Mouse (Mus musculus): Measurements from ENCODE around the gene Egfl7.
A peak's percentile ranks its signal among the peaks of the same experiment; 100 is the strongest.

The Egfl7 gene

DNA sequence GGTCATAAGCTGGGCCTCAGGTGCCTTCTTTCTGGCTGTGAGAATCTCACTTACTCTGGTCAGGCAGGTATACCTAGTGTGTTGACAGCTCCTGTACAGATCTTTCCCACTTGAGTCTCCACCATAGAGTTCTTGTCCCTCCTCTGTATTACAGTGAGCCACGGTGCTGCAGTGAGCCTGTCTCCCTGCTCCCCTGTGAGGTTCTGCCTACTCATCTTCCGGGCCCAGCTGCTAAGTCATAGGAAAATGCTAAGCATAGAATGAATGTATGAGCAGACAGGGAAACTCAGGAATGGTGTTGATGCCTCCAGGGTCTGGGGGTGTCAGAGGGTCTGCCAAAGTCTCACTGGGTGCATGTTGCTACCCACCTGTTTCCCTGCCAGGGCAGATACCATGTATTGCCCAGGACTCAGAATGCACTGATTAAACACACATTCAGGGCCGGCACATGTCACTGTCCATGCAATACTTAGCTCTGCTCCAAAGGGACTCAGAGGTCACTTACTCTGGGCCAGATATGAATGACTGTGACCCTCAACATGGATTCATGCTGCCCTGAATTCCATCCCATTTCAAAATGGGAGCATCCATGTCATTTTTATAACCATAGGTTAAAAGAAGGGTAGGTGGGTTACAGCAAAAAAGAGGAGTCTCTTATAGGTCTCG is 35.8 kb downstream of the Egfl7 start:
- no peak for DNase-seq (ENCODE audit: low read depth)

DNA sequence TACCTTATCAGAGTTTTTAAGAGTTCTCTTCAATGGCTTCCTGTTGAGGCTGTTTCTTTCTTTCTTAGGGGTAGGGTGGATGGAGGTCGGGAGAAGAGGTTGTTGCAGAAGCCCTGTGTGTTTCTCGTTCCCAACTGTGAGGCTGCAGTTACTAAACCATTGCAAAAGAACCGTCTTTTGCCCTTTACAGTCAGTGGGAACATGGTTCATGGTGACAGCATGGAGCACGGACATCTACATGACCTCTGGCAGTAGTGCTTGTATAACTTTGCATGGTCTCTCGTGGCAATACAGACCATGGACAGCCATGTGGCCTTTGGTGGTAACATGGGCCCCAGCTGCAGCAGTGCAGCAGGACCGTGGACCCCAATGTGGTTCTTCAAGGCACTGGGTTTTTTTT is 37.5 kb downstream of the Egfl7 start:
- no peak for DNase-seq (ENCODE audit: low read depth)

DNA sequence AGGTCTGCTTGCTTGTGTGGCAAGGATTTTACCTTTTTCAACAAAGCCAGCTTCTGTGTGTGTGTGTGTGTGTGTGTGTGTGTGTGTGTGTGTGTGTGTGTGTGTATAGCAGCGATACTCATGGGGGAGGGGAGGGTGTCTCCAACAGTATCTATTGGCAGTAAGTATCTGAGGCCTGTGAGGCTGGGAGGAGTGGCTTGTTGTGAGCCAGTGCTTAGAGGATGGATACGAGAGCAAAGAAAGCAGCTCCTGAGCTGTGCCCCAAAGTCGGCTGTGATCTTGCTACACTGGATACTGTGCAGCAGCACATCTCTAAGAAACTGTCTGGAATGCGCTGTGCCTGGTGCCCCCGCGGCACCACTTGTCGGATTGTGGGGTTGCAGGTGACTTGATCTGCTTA is 38.1 kb downstream of the Egfl7 start:
- DNase-seq (ENCODE audit: low read depth) = no peak

DNA sequence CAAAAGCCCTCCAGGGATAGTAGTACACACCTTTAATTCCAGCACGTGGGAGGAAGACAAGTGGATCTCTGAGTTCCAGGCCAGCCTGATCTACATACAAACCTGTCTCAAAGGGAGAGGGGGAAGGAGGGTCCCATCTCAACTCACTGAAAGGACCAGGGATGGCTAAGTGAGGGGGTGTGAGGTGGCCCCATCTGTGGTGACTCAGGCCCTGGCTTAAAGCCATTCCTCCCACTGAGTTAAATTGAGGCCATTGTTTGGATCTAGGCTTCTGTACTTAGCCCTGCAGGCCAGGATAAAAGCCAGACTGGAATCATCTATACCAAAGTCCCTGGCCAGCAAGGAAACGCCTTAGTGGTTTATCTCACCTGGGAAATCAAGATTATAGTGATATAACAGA is 41.4 kb downstream of the Egfl7 start:
- DNase-seq (ENCODE audit: low read depth) = no peak

DNA sequence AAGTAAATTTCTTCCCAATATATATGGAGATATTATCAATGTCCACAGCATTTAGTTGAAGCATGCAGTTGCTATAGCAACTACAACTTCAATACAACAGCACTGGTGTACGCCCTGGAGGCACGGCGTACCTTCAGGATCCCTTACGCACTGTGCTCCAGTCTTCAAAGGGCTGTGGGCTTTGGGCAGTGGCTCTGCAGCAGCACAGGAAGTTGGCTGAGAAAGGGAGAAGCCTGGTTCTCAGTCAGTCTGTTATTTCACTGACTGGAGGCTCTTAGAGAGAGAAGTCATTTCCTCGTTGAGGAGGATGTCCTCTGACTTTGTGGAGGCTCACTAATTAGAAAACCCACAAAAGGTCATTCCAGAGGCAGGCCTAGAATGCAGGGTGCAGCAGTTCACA is 43.2 kb downstream of the Egfl7 start:
- peak; percentile 88 for DNase-seq (ENCODE audit: low read depth)

DNA sequence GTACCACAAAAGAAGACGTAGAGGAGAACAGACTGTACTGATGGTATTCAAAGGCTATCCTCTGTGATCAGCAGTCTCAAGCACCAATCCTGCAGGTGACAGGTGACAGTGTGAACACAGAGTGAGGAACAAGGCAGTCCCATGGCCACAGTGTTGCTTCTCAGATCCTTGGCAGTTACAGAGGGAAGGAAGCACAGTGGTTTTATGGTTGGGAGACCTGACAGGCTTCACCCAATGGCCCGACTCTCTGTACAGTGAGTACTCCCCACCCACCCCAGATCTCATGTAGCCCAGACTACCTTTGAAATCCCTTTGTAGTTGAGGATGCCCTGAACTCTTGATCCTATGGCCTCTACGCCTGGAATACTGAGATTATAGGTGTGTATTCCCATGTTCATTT is 45.6 kb downstream of the Egfl7 start:
- no peak for DNase-seq (ENCODE audit: low read depth)

DNA sequence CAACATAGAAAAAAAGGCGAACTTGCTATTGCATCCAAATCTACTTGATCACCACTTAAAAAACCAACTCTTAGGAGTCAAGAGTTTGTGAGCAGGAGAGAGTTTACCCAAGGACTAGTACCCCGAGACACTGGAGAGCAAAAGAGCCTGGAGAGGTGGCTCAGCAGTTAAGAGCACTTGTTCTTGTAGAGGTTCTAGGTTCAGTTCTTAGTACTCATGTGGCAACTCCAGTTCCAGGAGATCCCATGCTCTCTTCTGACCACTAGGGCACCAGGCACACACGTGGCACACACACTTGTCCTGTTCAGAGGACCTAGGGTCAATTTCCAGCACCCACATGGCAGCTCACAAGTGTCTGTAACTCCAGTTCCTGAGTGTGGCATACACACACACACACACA is 46.3 kb downstream of the Egfl7 start:
- no peak for DNase-seq (ENCODE audit: low read depth)

DNA sequence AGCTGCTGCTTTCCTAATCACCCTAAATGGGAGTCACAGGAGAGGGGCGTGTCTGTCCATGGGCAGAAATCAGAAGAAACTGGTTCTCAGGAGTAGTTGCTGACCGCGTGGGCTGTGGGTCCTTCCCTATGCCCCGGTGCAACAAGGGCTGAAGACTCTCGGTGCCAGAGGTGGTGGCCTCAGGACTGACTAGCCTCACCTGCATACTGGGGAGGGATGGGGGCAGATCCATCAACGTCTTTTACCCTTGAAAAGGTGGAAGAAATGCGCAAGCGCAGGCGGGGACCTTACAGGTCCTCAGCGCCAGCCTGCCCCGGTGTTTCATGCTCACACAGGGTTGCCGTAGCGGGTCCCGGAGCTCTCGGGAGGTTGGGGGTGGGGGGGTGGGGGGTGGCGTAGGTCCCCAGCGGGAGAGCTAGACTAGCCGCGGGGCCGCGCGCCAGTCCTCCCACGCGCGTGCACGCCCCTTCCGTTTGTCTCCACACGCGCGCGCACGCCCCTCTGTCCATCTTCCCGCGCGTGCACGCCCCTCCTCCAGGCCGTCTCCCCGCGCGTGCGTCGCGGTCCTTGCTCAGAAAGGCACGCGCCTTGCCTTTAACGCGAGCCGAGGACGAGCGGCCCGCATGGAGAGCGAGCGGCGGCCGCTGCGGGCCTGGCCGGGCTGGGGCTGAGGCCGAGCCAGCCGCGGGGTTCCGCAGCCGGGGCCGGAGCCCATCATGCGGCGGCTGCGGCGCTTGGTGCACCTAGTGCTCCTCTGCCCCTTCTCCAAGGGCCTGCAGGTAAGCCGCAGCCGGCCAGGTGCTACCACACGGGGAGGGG is 48.3 kb downstream of the Egfl7 start, which contains the start of gene Fam69b:
Gene Fam69b (plus strand): TSS at position 537 of the 819 bp plus-strand sequence.
- DNase-seq (ENCODE audit: low read depth) = peak; percentile 74

DNA sequence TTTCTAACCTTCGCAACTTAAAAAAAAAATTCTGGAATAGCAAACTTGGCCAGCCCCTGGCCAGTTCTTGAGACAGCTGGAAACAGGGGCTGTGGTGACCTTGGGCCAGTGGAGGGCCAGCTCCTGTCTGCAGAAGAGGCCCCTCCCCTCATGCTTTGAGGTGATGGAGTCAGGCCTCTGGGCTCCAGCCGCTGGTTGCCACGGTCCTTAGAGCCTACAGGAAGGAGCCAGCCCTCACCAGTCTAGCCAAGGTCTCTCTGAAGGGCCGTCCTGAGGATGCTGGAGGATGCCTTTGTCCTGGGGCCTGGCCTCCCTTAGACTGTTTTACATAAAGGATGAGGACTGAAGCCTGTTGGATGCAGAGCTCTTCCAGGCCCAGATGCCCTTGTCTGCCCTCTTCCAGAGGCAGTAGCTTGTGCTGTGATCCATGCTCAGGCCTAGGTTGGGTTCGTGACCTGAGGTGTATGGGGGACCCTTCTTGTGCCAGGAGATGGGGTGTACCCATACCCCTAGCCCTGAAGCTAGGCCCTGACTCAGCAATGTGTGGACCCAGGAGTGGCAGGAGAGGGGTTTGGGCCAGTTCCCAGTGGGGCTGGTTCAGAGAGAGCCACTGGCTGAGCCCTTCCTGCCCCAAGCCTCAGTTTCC is 49.1 kb downstream of the Egfl7 start:
- DNase-seq (ENCODE audit: low read depth) = peak; percentile 34

DNA sequence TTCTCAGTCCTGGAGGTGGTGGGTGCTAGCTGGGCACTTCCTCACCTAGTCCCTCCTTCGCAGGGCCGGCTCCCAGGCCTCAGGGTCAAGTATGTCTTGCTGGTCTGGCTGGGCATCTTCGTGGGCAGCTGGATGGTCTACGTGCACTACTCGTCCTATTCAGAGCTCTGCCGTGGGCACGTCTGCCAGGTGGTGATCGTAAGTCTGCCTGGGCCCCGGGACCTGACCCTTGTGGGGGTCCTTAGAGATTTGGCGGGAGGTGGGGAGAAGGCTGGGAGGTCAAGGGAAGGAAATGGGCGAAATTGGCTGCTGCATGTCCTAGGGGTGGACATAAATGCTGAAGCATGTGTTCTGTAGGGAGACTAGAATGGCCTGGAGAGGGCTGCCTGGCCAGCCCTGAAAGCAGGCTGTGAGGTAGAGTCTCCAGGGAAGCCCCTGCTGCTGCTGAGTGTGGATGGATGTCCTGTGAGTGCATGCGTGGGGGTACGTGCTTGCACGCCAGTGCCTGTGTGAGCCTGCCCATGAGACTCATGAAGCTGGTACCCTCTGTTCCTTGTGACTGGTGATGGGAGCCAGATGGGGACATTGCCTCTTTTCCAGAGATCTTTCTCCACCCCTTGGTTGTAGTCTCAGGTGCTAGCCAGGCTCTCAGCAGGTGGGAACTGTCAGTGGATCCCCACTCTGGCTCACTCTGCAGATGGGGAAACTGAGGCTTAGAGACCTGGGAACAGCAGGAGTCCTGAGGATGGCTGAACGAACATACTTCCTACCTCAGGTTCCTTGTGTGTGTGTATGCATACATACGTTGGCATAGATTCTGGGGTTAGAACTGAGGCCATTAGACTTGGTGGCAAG is 53.0 kb downstream of the Egfl7 start:
- DNase-seq (ENCODE audit: low read depth) = no peak

DNA sequence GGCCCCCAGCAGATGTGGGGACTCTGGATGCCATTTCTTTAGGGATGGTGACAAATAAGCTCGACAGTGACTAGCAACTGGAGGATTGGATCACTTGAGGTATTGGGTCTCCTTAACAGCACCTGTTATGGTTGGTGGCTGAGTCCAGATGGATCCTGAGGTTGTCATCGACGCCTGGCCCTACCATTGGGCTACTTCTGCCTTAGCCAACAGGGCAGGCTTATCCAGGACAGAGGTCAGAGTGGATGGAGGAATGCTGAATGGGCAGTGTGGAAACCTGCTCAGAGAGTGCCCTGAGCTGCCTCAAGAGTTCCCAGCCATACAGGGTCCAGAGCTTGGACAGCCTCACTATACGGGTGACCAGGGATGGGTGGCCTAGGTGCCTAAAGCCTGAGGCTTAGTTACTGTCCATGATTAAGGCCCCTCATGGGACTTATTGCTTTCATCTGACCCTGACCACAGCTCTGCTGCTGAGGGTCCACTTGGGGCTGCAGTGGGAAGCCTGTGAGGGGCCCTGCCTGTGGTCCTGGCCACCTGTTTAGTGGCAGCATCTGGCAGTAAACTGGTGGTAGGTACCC is 54.2 kb downstream of the Egfl7 start:
- DNase-seq (ENCODE audit: low read depth) = no peak

DNA sequence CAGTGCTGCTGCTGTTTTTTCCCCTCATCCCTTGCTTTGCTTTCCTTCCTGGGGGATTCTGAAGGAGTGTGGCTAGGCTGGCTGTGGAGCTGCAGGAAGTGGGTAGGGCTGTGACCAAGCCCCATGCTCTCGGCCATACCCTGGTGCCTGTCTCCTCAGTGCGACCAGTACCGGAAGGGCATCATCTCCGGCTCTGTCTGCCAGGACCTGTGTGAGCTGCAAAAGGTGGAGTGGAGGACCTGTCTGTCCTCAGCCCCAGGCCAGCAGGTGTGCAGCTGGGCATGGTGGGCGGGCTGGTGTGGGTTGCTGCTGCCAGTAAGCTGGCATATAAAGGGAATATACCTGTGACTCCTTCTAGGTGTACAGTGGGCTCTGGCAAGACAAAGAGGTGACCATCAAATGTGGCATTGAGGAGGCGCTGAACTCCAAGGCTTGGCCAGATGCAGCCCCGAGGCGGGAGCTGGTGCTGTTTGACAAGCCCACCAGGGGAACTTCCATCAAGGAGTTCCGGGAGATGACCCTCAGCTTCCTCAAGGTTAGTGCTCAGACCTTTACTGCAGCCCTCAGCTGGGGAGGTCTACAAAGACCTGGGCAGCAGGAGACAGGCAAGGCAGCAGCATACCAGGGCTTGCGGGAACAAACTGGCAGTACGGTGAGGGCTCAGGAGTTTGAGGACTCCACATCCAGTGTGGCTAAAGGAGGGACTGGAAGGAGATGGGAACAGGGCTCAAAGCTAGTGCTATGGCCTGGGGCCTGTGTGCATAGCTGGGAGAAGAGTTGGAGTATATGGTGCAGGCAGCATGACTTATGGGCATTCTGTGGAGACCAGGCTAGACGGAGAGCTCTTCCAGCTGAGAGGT is 55.0 kb downstream of the Egfl7 start:
- DNase-seq (ENCODE audit: low read depth) = no peak

DNA sequence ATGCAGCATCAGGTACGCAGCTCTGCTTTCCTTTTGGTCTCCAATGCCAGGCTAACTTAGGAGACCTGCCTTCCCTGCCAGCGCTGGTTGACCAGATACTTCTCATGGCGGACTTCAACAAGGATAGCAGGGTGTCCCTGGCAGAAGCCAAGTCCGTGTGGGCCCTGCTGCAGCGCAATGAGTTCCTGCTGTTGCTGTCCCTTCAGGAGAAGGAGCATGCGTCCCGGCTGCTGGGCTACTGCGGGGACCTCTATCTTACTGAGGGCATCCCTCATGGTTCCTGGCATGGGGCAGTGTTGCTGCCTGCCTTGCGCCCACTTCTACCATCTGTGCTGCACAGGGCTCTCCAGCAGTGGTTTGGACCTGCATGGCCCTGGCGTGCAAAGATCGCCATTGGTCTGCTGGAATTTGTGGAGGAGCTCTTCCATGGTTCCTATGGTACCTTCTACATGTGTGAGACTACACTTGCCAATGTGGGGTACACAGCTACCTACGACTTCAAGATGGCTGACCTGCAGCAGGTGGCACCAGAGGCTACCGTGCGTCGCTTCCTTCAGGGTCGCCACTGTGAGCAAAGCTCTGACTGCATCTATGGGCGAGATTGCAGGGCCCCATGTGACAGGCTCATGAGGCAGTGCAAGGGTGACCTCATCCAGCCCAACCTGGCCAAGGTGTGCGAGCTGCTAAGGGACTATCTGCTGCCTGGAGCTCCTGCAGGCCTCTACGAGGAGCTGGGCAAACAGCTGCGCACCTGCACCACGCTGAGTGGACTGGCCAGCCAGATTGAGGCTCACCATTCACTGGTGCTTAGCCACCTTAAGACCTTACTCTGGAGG is 55.9 kb downstream of the Egfl7 start:
- no peak for DNase-seq (ENCODE audit: low read depth)

DNA sequence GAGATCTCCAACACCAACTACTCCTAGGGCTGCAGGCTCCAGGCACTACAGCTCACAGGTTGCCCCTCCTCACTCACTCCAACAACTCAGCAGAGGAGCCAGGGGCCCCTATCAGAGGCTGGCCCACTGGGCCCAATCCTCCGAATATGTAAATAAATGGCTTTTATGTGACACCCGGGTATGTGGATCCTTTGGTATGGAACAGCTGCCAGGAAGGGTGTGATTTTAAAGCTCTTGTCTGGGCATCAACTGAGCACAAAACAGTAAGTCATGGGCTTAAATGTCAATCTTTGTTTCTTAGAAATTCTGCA is 56.5 kb downstream of the Egfl7 start:
- DNase-seq (ENCODE audit: low read depth) = no peak

DNA sequence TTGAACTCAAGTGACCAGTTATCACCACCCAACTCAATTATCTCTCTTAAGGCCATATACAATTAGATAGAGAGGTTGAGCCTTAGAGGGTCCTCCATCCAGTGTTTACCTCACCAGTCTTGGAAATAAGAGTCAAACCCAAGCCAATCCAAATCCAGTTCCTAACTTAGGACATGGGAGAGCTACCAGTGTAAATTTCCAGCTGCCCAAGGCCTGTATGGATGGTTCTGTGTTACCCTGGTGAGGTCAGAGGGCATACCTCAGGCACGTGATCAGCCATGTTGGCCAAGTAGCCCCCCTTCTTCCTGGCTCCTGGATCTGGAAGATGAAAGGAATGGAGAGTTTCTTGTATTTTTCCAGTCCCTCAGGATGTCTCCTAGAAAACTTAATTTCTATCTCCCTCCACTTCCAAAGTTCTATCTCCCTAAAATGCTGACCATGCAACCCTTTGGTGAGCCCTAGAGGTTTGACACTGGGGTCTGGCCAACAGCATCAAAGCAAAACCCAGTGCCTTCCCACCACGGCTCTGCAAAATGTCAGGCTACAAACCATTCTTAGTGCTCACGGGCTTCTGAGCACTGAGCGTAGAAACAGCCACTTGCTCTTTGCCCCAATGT is 57.6 kb downstream of the Egfl7 start:
- no peak for DNase-seq (ENCODE audit: low read depth)

DNA sequence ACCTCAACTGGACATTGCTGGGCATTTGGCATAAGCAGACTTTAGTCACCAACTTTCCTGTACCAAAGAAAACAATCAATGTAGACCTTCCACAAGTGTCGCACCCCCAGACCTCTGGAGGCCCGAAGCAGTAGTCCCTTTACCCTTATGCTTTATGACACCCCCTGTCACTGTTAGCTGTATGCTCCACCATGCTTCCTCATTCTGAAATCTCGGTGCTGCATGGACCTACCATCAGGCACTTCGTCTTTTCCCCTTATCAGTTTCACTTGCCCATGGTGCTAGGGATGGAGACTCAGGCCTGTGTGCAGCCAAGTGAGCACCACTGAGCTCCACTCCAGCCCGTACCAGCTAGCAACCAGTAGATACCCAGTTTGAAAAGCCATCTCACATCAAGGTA is 58.2 kb downstream of the Egfl7 start:
- no peak for DNase-seq (ENCODE audit: low read depth)

DNA sequence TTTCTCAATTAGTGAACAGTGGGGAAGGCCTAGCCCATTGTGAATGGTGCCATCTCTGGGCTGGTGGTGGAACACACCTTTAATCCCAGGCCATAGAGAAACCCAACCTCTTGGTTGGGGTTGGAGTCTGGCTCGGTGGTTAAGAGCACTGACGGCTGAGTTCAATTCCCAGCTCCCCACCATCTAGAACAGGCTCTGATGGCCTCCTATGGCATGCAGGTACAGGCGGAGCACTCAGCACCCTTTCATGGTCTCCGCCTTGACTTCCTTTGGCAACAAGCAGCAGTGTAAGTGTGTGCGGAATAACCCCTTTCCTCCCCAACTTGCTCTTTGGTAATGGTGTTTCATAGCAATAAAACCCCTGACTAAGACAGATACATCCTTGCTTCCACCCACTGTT is 58.8 kb downstream of the Egfl7 start:
- no peak for DNase-seq (ENCODE audit: low read depth)

DNA sequence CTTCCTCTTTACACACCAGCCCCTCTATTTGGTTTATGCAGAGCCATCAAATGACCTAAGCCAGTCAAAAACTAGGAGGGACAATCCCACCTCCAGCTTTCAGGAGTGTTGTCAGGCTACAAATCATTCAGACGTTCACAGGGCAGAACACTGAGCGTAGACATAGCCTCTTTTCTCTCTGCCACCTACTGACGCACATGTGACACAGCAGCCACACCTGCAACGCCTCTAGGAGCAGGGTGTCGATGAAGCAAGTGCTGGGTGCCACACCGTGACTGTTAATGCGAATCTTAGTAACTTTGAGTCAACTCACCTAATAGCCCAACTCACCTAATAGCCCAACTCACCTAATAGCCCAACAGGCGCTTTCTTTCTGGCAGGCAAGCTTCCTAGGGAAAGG is 59.3 kb downstream of the Egfl7 start:
- DNase-seq (ENCODE audit: low read depth) = peak; percentile 81

Measured in naive thymus-derived CD4-positive, alpha-beta T cell, adult 2 months (primary cell).